Comparison of ENCODE assay signal across 10 mouse cellular contexts in genomic region chr6:22002521-22003199, GRCm38 (mm10). TPM values are rescaled to one million over a fixed set of nuclear protein-coding genes. Genes with fewer than 3 reads are reported as not detected.
DNase-seq lines count a peak whose midpoint lies in the region; ATAC-seq lines count a peak whose summit lies in the region.
"Had no signal": no experiment of that assay in that cellular context is flagged by ENCODE, and none has a peak within 500 bp of the region (broad histone marks: within the 10 kb centered on the region; RNA-seq: fewer than 3 reads in every experiment).

No protein-coding gene starts in this region.

- H3K27ac ChIP-seq in midbrain, embryonic 11.5 days (ENCODE audit: low read depth, low read length), result no peak overlapping the region
- H3K27ac ChIP-seq in midbrain, embryonic 15.5 days, result no peak overlapping the region
- H3K27ac ChIP-seq in heart, embryonic 11.5 days (ENCODE audit: low read depth, low read length), result no peak overlapping the region
- peak overlapping the region; percentile 76 for H3K27ac ChIP-seq in intestine, embryonic 16.5 days (ENCODE audit: low read length)
- peak overlapping the region; percentile 88 for H3K27ac ChIP-seq in stomach, embryonic 14.5 days (ENCODE audit: low read length)

- H3K36me3 ChIP-seq in midbrain, embryonic 11.5 days (ENCODE audit: control insufficient read depth, insufficient read depth, low read length), result no peaks in the 10 kb centered on the region
- no peaks in the 10 kb centered on the region for H3K36me3 ChIP-seq in midbrain, embryonic 15.5 days (replicated peaks)
- H3K36me3 ChIP-seq in heart, embryonic 11.5 days (ENCODE audit: control insufficient read depth, insufficient read depth, low read length), result no peaks in the 10 kb centered on the region
- H3K36me3 ChIP-seq in intestine, embryonic 16.5 days (ENCODE audit: control insufficient read depth, insufficient read depth, low read length), result no peaks in the 10 kb centered on the region
- no peaks in the 10 kb centered on the region for H3K36me3 ChIP-seq in stomach, embryonic 14.5 days (ENCODE audit: control insufficient read depth, insufficient read depth, low read length)

- H3K27me3 ChIP-seq in midbrain, embryonic 11.5 days (ENCODE audit: control insufficient read depth, insufficient read depth, low read length), result no peaks in the 10 kb centered on the region
- H3K27me3 ChIP-seq in midbrain, embryonic 15.5 days (replicated peaks), result 0 out of 2 replicates have a peak, but pooled peaks cover 4% of the 10 kb centered on the region
- H3K27me3 ChIP-seq in heart, embryonic 11.5 days (ENCODE audit: control insufficient read depth, insufficient read depth, low read length), result no peaks in the 10 kb centered on the region; the same call in 1 of the 2 replicates
- H3K27me3 ChIP-seq in intestine, embryonic 16.5 days (replicated peaks; ENCODE audit: control insufficient read depth, insufficient read depth, low read length), result no peaks in the 10 kb centered on the region
- H3K27me3 ChIP-seq in stomach, embryonic 14.5 days (ENCODE audit: control insufficient read depth, insufficient read depth, low read length), result no peaks in the 10 kb centered on the region

- H3K4me3 ChIP-seq in midbrain, embryonic 11.5 days (ENCODE audit: low read depth, low read length), result no peak overlapping the region
- H3K4me3 ChIP-seq in midbrain, embryonic 15.5 days, result no peak overlapping the region
- no peak overlapping the region for H3K4me3 ChIP-seq in heart, embryonic 11.5 days (ENCODE audit: low read depth, low read length)
- no peak overlapping the region for H3K4me3 ChIP-seq in intestine, embryonic 16.5 days (ENCODE audit: low read length)
- no peak overlapping the region for H3K4me3 ChIP-seq in stomach, embryonic 14.5 days (ENCODE audit: low read depth, low read length)

- no peaks in the 10 kb centered on the region; the same call in 1 of the 2 replicates for H3K4me1 ChIP-seq in midbrain, embryonic 11.5 days (ENCODE audit: control insufficient read depth, insufficient read depth, low read length)
- no peaks in the 10 kb centered on the region for H3K4me1 ChIP-seq in midbrain, embryonic 15.5 days
- peaks cover 9% of the 10 kb centered on the region for H3K4me1 ChIP-seq in heart, embryonic 11.5 days (ENCODE audit: control insufficient read depth, insufficient read depth, low read length)
- H3K4me1 ChIP-seq in intestine, embryonic 16.5 days (ENCODE audit: control insufficient read depth, insufficient read depth, low read length), result peaks cover 20% of the 10 kb centered on the region
- H3K4me1 ChIP-seq in stomach, embryonic 14.5 days (ENCODE audit: control insufficient read depth, insufficient read depth, low read length), result peaks cover 32% of the 10 kb centered on the region

- no peak overlapping the region for H3K9ac ChIP-seq in midbrain, embryonic 11.5 days (ENCODE audit: low read length)
- no peak overlapping the region for H3K9ac ChIP-seq in midbrain, embryonic 15.5 days
- H3K9ac ChIP-seq in heart, embryonic 11.5 days (ENCODE audit: low read depth, low read length), result no peak overlapping the region
- no peak overlapping the region for H3K9ac ChIP-seq in intestine, embryonic 16.5 days (ENCODE audit: low read depth, low read length)
- no peak overlapping the region for H3K9ac ChIP-seq in stomach, embryonic 14.5 days (replicated peaks; ENCODE audit: low read depth, low read length)

- peak overlapping the region; percentile 31 for H3K4me2 ChIP-seq in midbrain, embryonic 11.5 days
- no peak overlapping the region for H3K4me2 ChIP-seq in midbrain, embryonic 15.5 days
- H3K4me2 ChIP-seq in heart, embryonic 11.5 days, result 0 out of 2 replicates have a peak overlapping the region, but pooled peaks have one; percentile 0
- H3K4me2 ChIP-seq in intestine, embryonic 16.5 days (ENCODE audit: low read depth, low read length), result no peak overlapping the region; the same call in 1 of the 2 replicates
- H3K4me2 ChIP-seq in stomach, embryonic 14.5 days (replicated peaks; ENCODE audit: low read depth, low read length), result peak overlapping the region; percentile 26

- peak; percentile 90 for DNase-seq in midbrain, embryonic 11.5 days (ENCODE audit: low spot score, missing footprints)
- DNase-seq in gastrocnemius, postnatal 25 days, result no peak
- DNase-seq in natural killer cell, adult 2 months (ENCODE audit: low spot score in 2 of 2), result no peak
- DNase-seq in layer of hippocampus, postnatal 36 days, result no peak
- DNase-seq: cerebellum, postnatal 25 days had no signal

- H3K9me3 ChIP-seq in midbrain, embryonic 11.5 days (ENCODE audit: control insufficient read depth, low read length), result no peaks in the 10 kb centered on the region
- H3K9me3 ChIP-seq in midbrain, embryonic 15.5 days, result no peaks in the 10 kb centered on the region
- no peaks in the 10 kb centered on the region for H3K9me3 ChIP-seq in heart, embryonic 11.5 days (replicated peaks; ENCODE audit: control insufficient read depth, low read length)
- no peaks in the 10 kb centered on the region for H3K9me3 ChIP-seq in intestine, embryonic 16.5 days (ENCODE audit: control insufficient read depth, low read length)
- no peaks in the 10 kb centered on the region for H3K9me3 ChIP-seq in stomach, embryonic 14.5 days (ENCODE audit: control insufficient read depth, low read depth, low read length)

- WGBS in midbrain, embryonic 11.5 days, result 33% methylated on average over 17 of the region's 17 CpGs
- WGBS in midbrain, embryonic 15.5 days, result 37% methylated on average over 17 of the region's 17 CpGs
- WGBS in heart, embryonic 11.5 days (ENCODE audit: insufficient replicate concordance), result 52% methylated on average over 17 of the region's 17 CpGs
- 56% methylated on average over 17 of the region's 17 CpGs for WGBS in intestine, embryonic 16.5 days
- WGBS in stomach, embryonic 14.5 days, result 50% methylated on average over 17 of the region's 17 CpGs

- ATAC-seq in midbrain, embryonic 11.5 days (ENCODE audit: low FRiP score), result no peak
- no peak for ATAC-seq in midbrain, embryonic 15.5 days (replicated peaks)
- no peak for ATAC-seq in heart, embryonic 11.5 days (replicated peaks; ENCODE audit: insufficient number of reproducible peaks, low FRiP score, low TSS enrichment)
- ATAC-seq in intestine, embryonic 16.5 days, result peak; percentile 35; the same call in 1 of the 2 replicates
- peak; percentile 38; the same call in 1 of the 2 replicates for ATAC-seq in stomach, embryonic 14.5 days (ENCODE audit: insufficient number of reproducible peaks, insufficient read depth, low FRiP score, low read depth)
- ATAC-seq: Patski had no signal

RNA-seq across cellular contexts. Expression of gene Cped1, which starts 16.9 kb away (rescaled TPM):
- 9.6 and 12.9 TPM in 2 replicates for polyA plus RNA-seq in midbrain, embryonic 11.5 days (2014; fragmentation: Nextera tagmentation; extraction: Ambion mirVana)
- polyA plus RNA-seq in midbrain, embryonic 15.5 days (2015; fragmentation: Nextera tagmentation; extraction: Ambion mirVana), result 3.3 and 3.4 TPM in 2 replicates
- polyA plus RNA-seq in heart, embryonic 11.5 days (2014; fragmentation: Nextera tagmentation; extraction: Ambion mirVana), result 5.6 and 6.4 TPM in 2 replicates
- polyA plus RNA-seq in intestine, embryonic 16.5 days (2015; fragmentation: Nextera tagmentation; extraction: Ambion mirVana), result 16.8 and 17.6 TPM in 2 replicates
- polyA plus RNA-seq in stomach, embryonic 14.5 days (2014; fragmentation: Nextera tagmentation; extraction: Ambion mirVana), result 43.6 and 47.2 TPM in 2 replicates
- total RNA-seq in gastrocnemius, postnatal 25 days (2021), result 10 to 100 TPM; 16.8 to 22.7 TPM
- total RNA-seq in layer of hippocampus, postnatal 36 days (2021), result 1 to 10 TPM; 1.7 to 2.1 TPM

RNA-seq across cellular contexts. Expression of gene Ing3, which starts 53.3 kb away (rescaled TPM):
- polyA plus RNA-seq in midbrain, embryonic 11.5 days (2014; fragmentation: Nextera tagmentation; extraction: Ambion mirVana), result 44.6 and 45.3 TPM in 2 replicates
- 41.8 and 46.4 TPM in 2 replicates for polyA plus RNA-seq in midbrain, embryonic 15.5 days (2015; fragmentation: Nextera tagmentation; extraction: Ambion mirVana)
- 21.3 and 27.0 TPM in 2 replicates for polyA plus RNA-seq in heart, embryonic 11.5 days (2014; fragmentation: Nextera tagmentation; extraction: Ambion mirVana)
- 40.6 and 41.4 TPM in 2 replicates for polyA plus RNA-seq in intestine, embryonic 16.5 days (2015; fragmentation: Nextera tagmentation; extraction: Ambion mirVana)
- polyA plus RNA-seq in stomach, embryonic 14.5 days (2014; fragmentation: Nextera tagmentation; extraction: Ambion mirVana), result 49.8 and 56.9 TPM in 2 replicates
- 10 to 100 TPM in 1 of 2 experiments, 1 to 10 TPM in 1; 9.3 to 10.2 TPM for total RNA-seq in gastrocnemius, postnatal 25 days (2021)
- 10 to 100 TPM; 29.3 to 31.8 TPM for total RNA-seq in layer of hippocampus, postnatal 36 days (2021)

Comparison
In these comparisons a context has a peak if more than half of its experiments do, and no peak if none do; other contexts are left out.
1. H3K4me2 ChIP-seq: peak in midbrain, embryonic 11.5 days (single experiment), heart, embryonic 11.5 days (single experiment) and stomach, embryonic 14.5 days (single experiment); none in midbrain, embryonic 15.5 days (single experiment) and intestine, embryonic 16.5 days (single experiment).
2. ATAC-seq: peak in intestine, embryonic 16.5 days (single experiment) and stomach, embryonic 14.5 days (single experiment); none in midbrain, embryonic 11.5 days (single experiment), midbrain, embryonic 15.5 days (single experiment) and heart, embryonic 11.5 days (single experiment).
3. H3K27ac ChIP-seq: peak in intestine, embryonic 16.5 days (single experiment) and stomach, embryonic 14.5 days (single experiment); none in midbrain, embryonic 11.5 days (single experiment), midbrain, embryonic 15.5 days (single experiment) and heart, embryonic 11.5 days (single experiment).